Mouse (Mus musculus): ENCODE measurements at regions not wholly inside any gene's neighbourhood (a gene's known extent, or its start where the extent isn't known, plus 50 kb on each side); places are given as distances from the start of the nearest gene placed in this dataset.

DNA sequence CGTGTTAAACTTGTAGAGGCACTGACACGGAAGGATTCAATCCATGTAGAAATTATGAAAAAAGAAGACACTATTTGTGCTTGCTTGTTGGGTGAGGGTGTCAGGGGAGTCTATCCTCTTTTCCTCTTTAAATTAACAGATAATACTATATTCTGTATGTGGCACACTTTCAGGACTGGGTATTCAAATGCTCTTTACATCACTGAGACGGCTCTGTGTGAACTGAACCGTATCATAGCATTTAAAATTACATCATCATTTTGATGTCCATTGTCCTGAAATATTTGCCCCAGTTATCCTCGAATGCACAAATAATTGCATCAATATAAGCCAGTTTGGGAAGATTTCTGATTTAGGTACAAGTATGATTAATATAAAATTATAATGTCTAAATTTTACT, 478.2 kb downstream of the Ptprc start:
- Histone ChIP-seq H3K4me2 (ENCODE audit: low read length) (no peak overlapping the region), H3K36me3 (ENCODE audit: control insufficient read depth, insufficient read depth, low read length) (no peaks in the 10 kb centered on the region), H3K4me1 (ENCODE audit: control insufficient read depth in 2 of 2, insufficient read depth in 2 of 2, low read length in 2 of 2) (peaks cover 0 to 6% of the 10 kb centered on the region in 2 experiments; a peak in 1 of 4 replicates), H3K9me3 (ENCODE audit: control insufficient read depth, low read length) (no peaks in the 10 kb centered on the region), H3K27ac (replicated peaks in 1 of 2; ENCODE audit: control insufficient read depth in 1 of 2, insufficient read depth in 1 of 2, low read depth in 2 of 2, low read length in 2 of 2) (no peak overlapping the region), H3K27me3 (ENCODE audit: control insufficient read depth, insufficient read depth, low read length) (no peaks in the 10 kb centered on the region), H3K9ac (ENCODE audit: low read length) (no peak overlapping the region), H3K4me3 (ENCODE audit: control insufficient read depth in 1 of 2, insufficient read depth in 1 of 2, low read depth in 1 of 2, low read length in 2 of 2) (no peak overlapping the region)
- ATAC-seq (ENCODE audit: insufficient number of reproducible peaks, insufficient read depth, low FRiP score, low read depth): no peak
- 76% methylated on average over 5 of the region's 5 CpGs for WGBS

DNA sequence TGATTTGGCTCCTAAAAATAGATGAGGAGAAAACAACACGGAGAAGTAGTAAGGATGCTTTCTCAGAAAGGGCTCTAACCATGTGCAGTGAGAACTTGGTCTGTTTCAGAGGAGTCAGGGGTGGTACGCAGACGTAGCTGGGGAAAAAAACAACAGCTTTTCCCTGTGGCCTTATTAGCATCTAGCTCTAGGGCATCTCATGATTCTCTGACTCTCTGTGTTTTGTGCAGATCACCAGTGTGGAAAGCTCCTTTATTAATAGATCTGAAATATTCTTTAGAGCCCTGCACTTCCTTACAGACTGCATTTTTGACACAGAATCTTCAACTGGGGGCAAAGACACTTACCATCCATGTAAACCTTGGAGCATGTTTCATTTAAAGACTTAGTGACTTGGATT, 478.7 kb downstream of the Ptprc start:
- Histone ChIP-seq H3K9me3 (ENCODE audit: control insufficient read depth, low read length) (no peaks in the 10 kb centered on the region), H3K4me1 (ENCODE audit: control insufficient read depth in 2 of 2, insufficient read depth in 2 of 2, low read length in 2 of 2) (peaks cover 0 to 6% of the 10 kb centered on the region in 2 experiments; a peak in 1 of 4 replicates), H3K27ac (replicated peaks in 1 of 2; ENCODE audit: control insufficient read depth in 1 of 2, insufficient read depth in 1 of 2, low read depth in 2 of 2, low read length in 2 of 2) (no peak overlapping the region), H3K4me3 (ENCODE audit: control insufficient read depth in 1 of 2, insufficient read depth in 1 of 2, low read depth in 1 of 2, low read length in 2 of 2) (no peak overlapping the region), H3K27me3 (ENCODE audit: control insufficient read depth, insufficient read depth, low read length) (no peaks in the 10 kb centered on the region), H3K9ac (ENCODE audit: low read length) (no peak overlapping the region), H3K4me2 (ENCODE audit: low read length) (peak overlapping the region; percentile 23; the same call in 1 of the 2 replicates), H3K36me3 (ENCODE audit: control insufficient read depth, insufficient read depth, low read length) (no peaks in the 10 kb centered on the region)
- WGBS: 42% methylated on average over 3 of the region's 3 CpGs
- no peak for ATAC-seq (ENCODE audit: insufficient number of reproducible peaks, insufficient read depth, low FRiP score, low read depth)

DNA sequence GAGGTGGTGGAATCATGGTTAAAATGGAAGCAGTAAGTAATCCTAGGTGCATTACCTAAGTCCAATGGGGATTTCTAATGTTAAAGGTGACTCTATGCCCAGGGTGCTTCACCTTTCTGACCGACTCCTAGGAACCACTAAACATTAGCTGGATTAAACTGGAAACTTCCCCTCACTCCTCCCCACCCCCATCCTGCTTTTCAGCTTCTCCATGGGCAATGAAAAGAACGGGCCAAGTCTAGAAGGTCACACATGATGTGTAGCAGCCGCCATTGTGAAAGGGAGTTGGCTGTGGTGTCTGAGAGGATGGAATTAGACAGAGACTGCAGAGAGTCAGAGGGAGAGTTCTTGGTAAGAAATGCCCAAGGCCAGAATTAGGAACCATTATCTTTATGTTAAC, 479.8 kb downstream of the Ptprc start:
- H3K36me3 ChIP-seq (ENCODE audit: control insufficient read depth, insufficient read depth, low read length): no peaks in the 10 kb centered on the region
- H3K9me3 ChIP-seq (ENCODE audit: control insufficient read depth, low read length): no peaks in the 10 kb centered on the region
- no peak for ATAC-seq (ENCODE audit: insufficient number of reproducible peaks, insufficient read depth, low FRiP score, low read depth)
- no peak overlapping the region for H3K4me3 ChIP-seq (ENCODE audit: control insufficient read depth in 1 of 2, insufficient read depth in 1 of 2, low read depth in 1 of 2, low read length in 2 of 2)
- no peak overlapping the region for H3K4me2 ChIP-seq (ENCODE audit: low read length)
- H3K9ac ChIP-seq (ENCODE audit: low read length): no peak overlapping the region
- H3K4me1 ChIP-seq (ENCODE audit: control insufficient read depth in 2 of 2, insufficient read depth in 2 of 2, low read length in 2 of 2): peaks cover 0 to 6% of the 10 kb centered on the region in 2 experiments; a peak in 1 of 4 replicates
- H3K27ac ChIP-seq (replicated peaks in 1 of 2; ENCODE audit: control insufficient read depth in 1 of 2, insufficient read depth in 1 of 2, low read depth in 2 of 2, low read length in 2 of 2): no peak overlapping the region
- WGBS: 79% methylated on average over 3 of the region's 3 CpGs
- H3K27me3 ChIP-seq (ENCODE audit: control insufficient read depth, insufficient read depth, low read length): no peaks in the 10 kb centered on the region

DNA sequence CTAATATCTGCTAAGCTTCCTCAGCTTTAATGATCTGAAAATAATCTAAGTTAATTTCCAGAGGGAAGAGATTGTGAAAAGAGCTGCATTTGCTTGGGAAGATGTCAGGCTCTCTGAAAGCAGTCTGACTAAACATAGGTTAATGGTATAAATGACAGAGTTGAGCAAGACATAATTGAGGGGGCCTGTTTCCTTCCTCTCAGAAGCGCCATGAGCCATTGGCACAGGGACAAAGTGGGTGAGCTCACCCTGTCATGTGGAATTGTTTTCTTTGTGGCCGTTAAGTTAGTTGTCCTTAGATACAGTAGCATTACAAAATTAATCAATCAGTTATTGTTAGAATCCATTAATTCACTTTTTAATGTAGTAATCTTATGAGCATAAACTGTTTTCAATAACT, 483.0 kb downstream of the Ptprc start:
- Histone ChIP-seq H3K36me3 (ENCODE audit: control insufficient read depth, insufficient read depth, low read length) (no peaks in the 10 kb centered on the region), H3K9me3 (ENCODE audit: control insufficient read depth, low read length) (no peaks in the 10 kb centered on the region), H3K27ac (replicated peaks in 1 of 2; ENCODE audit: control insufficient read depth in 1 of 2, insufficient read depth in 1 of 2, low read depth in 2 of 2, low read length in 2 of 2) (no peak overlapping the region), H3K9ac (ENCODE audit: low read length) (no peak overlapping the region), H3K27me3 (ENCODE audit: control insufficient read depth, insufficient read depth, low read length) (no peaks in the 10 kb centered on the region), H3K4me1 (ENCODE audit: control insufficient read depth in 2 of 2, insufficient read depth in 2 of 2, low read length in 2 of 2) (peaks cover 0 to 6% of the 10 kb centered on the region in 2 experiments; a peak in 1 of 4 replicates), H3K4me2 (ENCODE audit: low read length) (no peak overlapping the region), H3K4me3 (ENCODE audit: control insufficient read depth in 1 of 2, insufficient read depth in 1 of 2, low read depth in 1 of 2, low read length in 2 of 2) (no peak overlapping the region)
- 51% methylated on average over 2 of the region's 2 CpGs for whole genome bisulfite sequencing
- ATAC-seq (ENCODE audit: insufficient number of reproducible peaks, insufficient read depth, low FRiP score, low read depth): no peak

GRCm38 (mm10) chr1:137690860-137691595, 484.5 kb downstream of the Ptprc start:
- H3K4me3 ChIP-seq (ENCODE audit: control insufficient read depth in 1 of 2, insufficient read depth in 1 of 2, low read depth in 1 of 2, low read length in 2 of 2): no peak overlapping the region
- WGBS: 84% methylated on average over 9 of the region's 9 CpGs
- no peak for ATAC-seq (ENCODE audit: insufficient number of reproducible peaks, insufficient read depth, low FRiP score, low read depth)

DNA sequence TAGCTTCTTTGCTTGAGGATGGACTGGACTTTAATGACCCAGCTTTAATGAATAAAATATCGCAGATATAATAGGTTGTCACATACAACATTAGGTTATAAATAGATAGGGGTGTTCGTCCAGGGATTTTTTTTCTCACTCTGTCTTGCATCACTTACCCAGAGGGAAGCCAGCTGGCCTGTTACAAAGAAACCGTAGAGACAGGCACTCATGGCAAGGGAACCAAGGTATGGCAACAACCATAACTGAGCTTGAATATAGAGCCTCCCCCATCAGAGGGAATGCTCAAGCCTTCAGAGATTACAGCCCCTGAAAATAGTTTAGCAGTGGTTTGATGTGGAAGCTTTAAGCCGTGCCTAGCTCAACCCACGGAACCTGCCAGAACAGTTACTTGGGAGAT, 504.9 kb downstream of the Ptprc start:
- H3K9ac ChIP-seq (ENCODE audit: low read length): no peak overlapping the region
- H3K4me1 ChIP-seq (ENCODE audit: control insufficient read depth in 2 of 2, insufficient read depth in 2 of 2, low read length in 2 of 2): 0 out of 4 replicates have a peak, but pooled peaks cover 0 to 7% of the 10 kb centered on the region in 2 experiments
- H3K27me3 ChIP-seq (ENCODE audit: control insufficient read depth, insufficient read depth, low read length): no peaks in the 10 kb centered on the region
- no peaks in the 10 kb centered on the region for H3K9me3 ChIP-seq (ENCODE audit: control insufficient read depth, low read length)
- no peak overlapping the region for H3K4me3 ChIP-seq (ENCODE audit: control insufficient read depth in 1 of 2, insufficient read depth in 1 of 2, low read depth in 1 of 2, low read length in 2 of 2)
- WGBS: 60% methylated on average over 5 of the region's 5 CpGs
- H3K27ac ChIP-seq (replicated peaks in 1 of 2; ENCODE audit: control insufficient read depth in 1 of 2, insufficient read depth in 1 of 2, low read depth in 2 of 2, low read length in 2 of 2): no peak overlapping the region
- ATAC-seq (ENCODE audit: insufficient number of reproducible peaks, insufficient read depth, low FRiP score, low read depth): no peak
- H3K36me3 ChIP-seq (ENCODE audit: control insufficient read depth, insufficient read depth, low read length): no peaks in the 10 kb centered on the region
- no peak overlapping the region for H3K4me2 ChIP-seq (ENCODE audit: low read length)

More at GRCm38 (mm10) chr1:137690860-137691595, 484.5 kb downstream of the Ptprc start:
- H3K4me1 ChIP-seq (ENCODE audit: control insufficient read depth in 2 of 2, insufficient read depth in 2 of 2, low read length in 2 of 2): no peaks in the 10 kb centered on the region
- H3K4me2 ChIP-seq (ENCODE audit: low read length): no peak overlapping the region
- no peak overlapping the region for H3K9ac ChIP-seq (ENCODE audit: low read length)
- no peak overlapping the region for H3K27ac ChIP-seq (replicated peaks in 1 of 2; ENCODE audit: control insufficient read depth in 1 of 2, insufficient read depth in 1 of 2, low read depth in 2 of 2, low read length in 2 of 2)
- H3K36me3 ChIP-seq (ENCODE audit: control insufficient read depth, insufficient read depth, low read length): no peaks in the 10 kb centered on the region
- H3K27me3 ChIP-seq (ENCODE audit: control insufficient read depth, insufficient read depth, low read length): no peaks in the 10 kb centered on the region
- H3K9me3 ChIP-seq (ENCODE audit: control insufficient read depth, low read length): no peaks in the 10 kb centered on the region

- Histone ChIP-seq H3K27ac (replicated peaks in 1 of 2; ENCODE audit: control insufficient read depth in 1 of 2, insufficient read depth in 1 of 2, low read depth in 2 of 2, low read length in 2 of 2) (no peak overlapping the region), H3K9ac (ENCODE audit: low read length) (no peak overlapping the region), H3K4me1 (ENCODE audit: control insufficient read depth in 2 of 2, insufficient read depth in 2 of 2, low read length in 2 of 2) (0 out of 4 replicates have a peak, but pooled peaks cover 0 to 7% of the 10 kb centered on the region in 2 experiments), H3K4me3 (ENCODE audit: control insufficient read depth in 1 of 2, insufficient read depth in 1 of 2, low read depth in 1 of 2, low read length in 2 of 2) (no peak overlapping the region), H3K9me3 (ENCODE audit: control insufficient read depth, low read length) (no peaks in the 10 kb centered on the region), H3K36me3 (ENCODE audit: control insufficient read depth, insufficient read depth, low read length) (no peaks in the 10 kb centered on the region), H3K27me3 (ENCODE audit: control insufficient read depth, insufficient read depth, low read length) (no peaks in the 10 kb centered on the region), H3K4me2 (ENCODE audit: low read length) (no peak overlapping the region)
- no peak for ATAC-seq (ENCODE audit: insufficient number of reproducible peaks, insufficient read depth, low FRiP score, low read depth)
- WGBS: 79% methylated on average over 3 of the region's 3 CpGs
Measured at GRCm38 (mm10) chr1:137669849-137670248, 505.7 kb downstream of the Ptprc start.

GRCm38 (mm10) chr1:137658141-137658540, 517.4 kb downstream of the Ptprc start:
- Histone ChIP-seq H3K4me2 (ENCODE audit: low read length) (no peak overlapping the region), H3K4me1 (ENCODE audit: control insufficient read depth in 2 of 2, insufficient read depth in 2 of 2, low read length in 2 of 2) (peaks cover 5 to 24% of the 10 kb centered on the region in 2 experiments), H3K27ac (replicated peaks in 1 of 2; ENCODE audit: control insufficient read depth in 1 of 2, insufficient read depth in 1 of 2, low read depth in 2 of 2, low read length in 2 of 2) (no peak overlapping the region), H3K9me3 (ENCODE audit: control insufficient read depth, low read length) (no peaks in the 10 kb centered on the region), H3K9ac (ENCODE audit: low read length) (no peak overlapping the region), H3K27me3 (ENCODE audit: control insufficient read depth, insufficient read depth, low read length) (no peaks in the 10 kb centered on the region), H3K36me3 (ENCODE audit: control insufficient read depth, insufficient read depth, low read length) (no peaks in the 10 kb centered on the region), H3K4me3 (ENCODE audit: control insufficient read depth in 1 of 2, insufficient read depth in 1 of 2, low read depth in 1 of 2, low read length in 2 of 2) (no peak overlapping the region)
- ATAC-seq (ENCODE audit: insufficient number of reproducible peaks, insufficient read depth, low FRiP score, low read depth): no peak
- 96% methylated on average over 1 of the region's 1 CpGs for WGBS

All from heart, embryonic 14.5 days (tissue).